Mouse (Mus musculus) E14TG2a.4 (cell line): ENCODE data around the gene Immp2l.
"Not testable (repeated sequence)": the region's sequence is repeated elsewhere in the genome, so short reads cannot be mapped to it uniquely, and the experiment has no call there.

Source experiments
- H3K27me3 ChIP-seq: 2 replicates; pipeline ENCODE4 v1.6.1; 2014; ENCODE audit warnings: low read length, control low read depth; ENCODE audit not compliant: insufficient read depth
- H3K36me3 ChIP-seq: 2 replicates; pipeline ENCODE4 v1.6.1; 2014; ENCODE audit warnings: low read length, control low read depth; ENCODE audit not compliant: insufficient read depth
- H3K4me1 ChIP-seq: replicated peaks from 2 replicates; pipeline ENCODE4 v1.6.1; 2014; ENCODE audit warnings: low read depth, low read length, control low read depth
- H3K4me3 ChIP-seq: replicated peaks from 2 replicates; pipeline ENCODE4 v1.5.1; 2014; ENCODE audit warnings: mild to moderate bottlenecking, low read length
- H3K9me3 ChIP-seq: 2 replicates; pipeline ENCODE4 v1.6.1; 2014; ENCODE audit warnings: low read length, control low read depth
- CTCF ChIP-seq: conservative IDR thresholded peaks from 2 replicates; pipeline ENCODE4 v1.5.1; 2014; ENCODE audit warnings: low read length
- NANOG ChIP-seq: IDR thresholded peaks from 2 replicates; pipeline ENCODE4 v1.6.1; 2014; ENCODE audit warnings: borderline replicate concordance, low read length, mixed read lengths
- POU5F1 ChIP-seq: IDR thresholded peaks from 2 replicates; pipeline ENCODE4 v1.6.1; 2014; ENCODE audit warnings: low read length, borderline replicate concordance

Immp2l gene

DNA sequence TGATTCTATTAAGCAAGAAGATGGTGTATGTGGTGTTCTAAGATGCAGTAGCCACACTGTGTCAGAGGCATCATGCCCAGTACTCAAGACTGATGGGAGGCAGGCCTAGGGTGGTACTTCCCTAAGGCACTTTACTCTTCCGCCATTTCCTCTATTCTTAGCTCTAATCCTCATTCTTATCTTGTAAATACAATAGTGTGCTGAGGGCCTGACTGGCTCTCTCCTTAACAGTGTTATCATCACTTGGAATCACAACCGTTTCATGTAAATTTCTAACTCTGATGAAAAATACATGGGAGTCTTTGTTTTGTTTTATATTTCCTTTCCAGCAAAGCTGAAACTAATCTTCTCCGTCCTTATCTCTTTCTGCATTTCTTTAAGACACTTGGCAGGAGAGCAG lies 750.1 kb downstream of the Immp2l start:
- H3K9me3 ChIP-seq: no peaks in the 10 kb centered on the region
- TF ChIP-seq NANOG: no peak
- TF ChIP-seq POU5F1: no peak
- TF ChIP-seq CTCF: no peak
- 0 out of 2 replicates have a peak, but pooled peaks cover 3% of the 10 kb centered on the region for H3K4me1 ChIP-seq
- no peaks in the 10 kb centered on the region for H3K27me3 ChIP-seq
- H3K4me3 ChIP-seq: no peak overlapping the region
- no peaks in the 10 kb centered on the region for H3K36me3 ChIP-seq

DNA sequence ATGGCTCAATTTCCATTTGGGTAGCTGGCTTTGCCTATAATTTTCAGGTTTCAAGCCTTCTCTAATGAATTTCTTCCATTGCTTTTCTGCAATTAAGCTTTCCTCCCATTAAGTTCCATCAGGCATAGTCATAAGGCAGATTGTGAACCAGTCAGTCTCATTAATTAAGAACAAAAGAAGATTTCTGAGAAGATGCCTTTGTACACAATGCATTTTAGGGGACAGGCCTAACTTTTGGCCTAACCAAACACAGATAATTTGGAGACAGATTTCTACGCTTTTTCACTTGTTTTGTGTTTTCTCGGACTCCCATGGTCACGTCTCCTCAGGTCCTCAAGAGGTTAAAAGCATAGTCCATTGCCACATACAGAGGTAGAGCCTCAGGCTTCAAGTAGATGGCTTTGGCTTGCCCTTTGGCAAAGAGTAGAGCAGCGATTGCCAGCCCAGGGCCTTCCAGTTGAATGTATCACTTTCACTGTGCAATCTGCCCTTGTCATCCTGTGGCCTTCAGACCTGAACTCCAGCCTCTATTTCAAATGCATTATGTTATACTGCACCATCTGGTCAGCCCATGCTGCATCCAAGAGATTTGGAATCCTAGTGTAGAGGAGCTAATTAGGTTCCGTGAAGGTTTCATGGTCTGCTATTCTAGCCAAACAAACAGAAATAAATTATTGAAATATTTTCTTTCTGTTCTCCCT lies 750.9 kb downstream of the Immp2l start:
- Histone ChIP-seq H3K36me3 (no peaks in the 10 kb centered on the region), H3K9me3 (no peaks in the 10 kb centered on the region), H3K27me3 (no peaks in the 10 kb centered on the region), H3K4me3 (no peak overlapping the region), H3K4me1 (0 out of 2 replicates have a peak, but pooled peaks cover 3% of the 10 kb centered on the region)
- TF ChIP-seq CTCF (no peak), NANOG (no peak), POU5F1 (no peak)

DNA sequence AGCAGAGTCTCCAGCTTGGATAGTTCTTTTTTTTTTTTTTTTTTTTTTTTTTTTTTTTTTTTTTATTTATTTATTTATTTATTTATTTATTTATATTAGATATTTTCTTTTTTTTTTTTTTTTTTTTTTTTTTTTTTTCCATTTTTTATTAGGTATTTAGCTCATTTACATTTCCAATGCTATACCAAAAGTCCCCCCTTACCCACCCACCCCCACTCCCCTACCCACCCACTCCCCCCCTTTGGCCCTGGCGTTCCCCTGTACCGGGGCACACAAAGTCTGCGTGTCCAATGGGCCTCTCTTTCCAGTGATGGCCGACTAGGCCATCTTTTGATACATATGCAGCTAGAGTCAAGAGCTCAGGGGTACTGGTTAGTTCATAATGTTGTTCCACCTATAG lies 753.9 kb downstream of the Immp2l start:
- not testable (repeated sequence) for H3K36me3 ChIP-seq, H3K9me3 ChIP-seq, H3K4me1 ChIP-seq, H3K27me3 ChIP-seq, H3K4me3 ChIP-seq

DNA sequence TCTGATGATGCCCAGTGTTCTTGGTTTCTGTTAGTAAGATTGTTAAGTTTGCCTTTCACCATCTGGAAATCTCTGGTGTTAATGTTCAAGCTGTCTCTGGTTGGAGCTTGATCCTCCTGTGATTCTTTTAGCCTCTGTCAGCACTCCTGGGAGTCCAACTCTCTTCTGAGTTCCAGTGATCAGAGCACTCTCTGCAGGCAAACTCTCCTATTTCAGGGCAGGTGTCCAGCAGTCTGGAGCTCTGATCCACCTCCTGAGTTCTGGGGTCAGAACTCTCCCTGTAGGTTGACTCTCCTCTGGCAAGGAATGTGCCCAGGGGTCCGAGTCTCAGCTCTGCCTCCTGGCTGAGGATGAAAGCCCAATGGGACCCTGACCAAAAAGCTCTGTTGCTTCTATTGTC lies 769.8 kb downstream of the Immp2l start:
- not testable (repeated sequence) for H3K9me3 ChIP-seq, H3K4me1 ChIP-seq, H3K27me3 ChIP-seq, H3K36me3 ChIP-seq, H3K4me3 ChIP-seq

DNA sequence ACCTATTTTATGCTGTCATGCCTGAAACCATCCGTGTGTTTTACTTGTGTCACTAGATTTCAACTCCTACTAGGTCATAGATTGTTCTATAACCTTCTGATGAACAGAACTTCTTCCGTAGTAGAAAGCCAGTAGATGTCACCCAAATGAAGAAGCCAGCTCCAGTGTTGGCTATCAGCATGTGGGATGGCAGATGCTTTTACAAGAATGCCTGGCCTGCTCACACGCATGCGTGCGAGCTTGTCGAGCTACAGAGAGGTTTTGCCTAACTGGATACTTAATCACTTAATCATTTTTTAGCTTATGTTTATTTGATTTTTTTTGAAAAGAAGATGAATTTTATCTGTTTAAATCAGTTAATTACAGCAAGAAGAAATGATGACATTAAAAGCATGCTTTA lies 805.6 kb downstream of the Immp2l start:
- Histone ChIP-seq H3K4me3 (no peak overlapping the region), H3K9me3 (no peaks in the 10 kb centered on the region), H3K4me1 (no peaks in the 10 kb centered on the region), H3K27me3 (no peaks in the 10 kb centered on the region), H3K36me3 (no peaks in the 10 kb centered on the region)
- TF ChIP-seq POU5F1 (no peak), CTCF (no peak), NANOG (no peak)

DNA sequence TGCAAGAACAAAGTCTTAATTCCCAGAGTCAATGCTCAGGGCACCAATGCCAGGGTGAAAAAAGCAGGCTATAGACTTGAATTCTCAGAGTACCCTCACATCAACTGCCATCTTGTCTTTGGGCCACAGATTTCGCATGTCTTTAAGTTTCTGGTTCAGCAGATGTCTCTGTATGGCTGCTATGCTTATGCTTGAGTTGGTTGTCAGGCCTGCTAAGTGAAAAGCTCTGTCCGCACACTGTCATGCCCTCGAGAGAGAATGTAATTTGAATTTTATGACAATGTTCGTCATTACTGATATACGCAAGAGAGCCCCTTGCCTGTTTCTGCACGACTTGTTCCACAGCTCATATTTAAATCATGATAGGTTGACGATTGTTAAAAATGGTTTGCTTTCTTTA lies 807.8 kb downstream of the Immp2l start:
- no peaks in the 10 kb centered on the region for H3K9me3 ChIP-seq

DNA sequence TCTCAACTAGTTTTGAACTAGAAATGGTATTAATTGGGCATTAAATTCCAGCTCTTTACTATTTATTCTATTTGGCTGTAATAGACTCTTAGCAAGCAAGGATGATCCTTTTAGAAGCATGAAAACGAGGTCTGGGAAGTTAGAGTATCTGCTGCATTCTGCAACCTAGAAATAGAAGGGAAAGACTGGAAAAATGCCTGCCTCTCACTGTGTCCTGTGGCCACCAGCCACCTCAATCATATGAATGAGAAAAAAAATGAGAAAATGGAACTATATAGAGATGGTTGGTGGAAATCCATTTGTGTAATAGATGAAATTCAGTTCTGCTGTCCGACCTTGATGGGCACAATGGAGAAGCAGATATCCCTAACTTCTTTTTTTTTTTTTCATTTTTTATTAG lies 810.8 kb downstream of the Immp2l start:
- Histone ChIP-seq H3K4me3 (no peak overlapping the region), H3K36me3 (no peaks in the 10 kb centered on the region), H3K27me3 (no peaks in the 10 kb centered on the region), H3K4me1 (no peaks in the 10 kb centered on the region), H3K9me3 (no peaks in the 10 kb centered on the region)
- TF ChIP-seq NANOG: no peak
- TF ChIP-seq CTCF: no peak
- no peak for TF ChIP-seq POU5F1

More for the DNA sequence above, 807.8 kb downstream of the Immp2l start:
- Histone ChIP-seq H3K27me3 (no peaks in the 10 kb centered on the region), H3K36me3 (no peaks in the 10 kb centered on the region), H3K4me1 (no peaks in the 10 kb centered on the region), H3K4me3 (no peak overlapping the region)
- TF ChIP-seq POU5F1: no peak
- TF ChIP-seq CTCF: no peak
- no peak for TF ChIP-seq NANOG

DNA sequence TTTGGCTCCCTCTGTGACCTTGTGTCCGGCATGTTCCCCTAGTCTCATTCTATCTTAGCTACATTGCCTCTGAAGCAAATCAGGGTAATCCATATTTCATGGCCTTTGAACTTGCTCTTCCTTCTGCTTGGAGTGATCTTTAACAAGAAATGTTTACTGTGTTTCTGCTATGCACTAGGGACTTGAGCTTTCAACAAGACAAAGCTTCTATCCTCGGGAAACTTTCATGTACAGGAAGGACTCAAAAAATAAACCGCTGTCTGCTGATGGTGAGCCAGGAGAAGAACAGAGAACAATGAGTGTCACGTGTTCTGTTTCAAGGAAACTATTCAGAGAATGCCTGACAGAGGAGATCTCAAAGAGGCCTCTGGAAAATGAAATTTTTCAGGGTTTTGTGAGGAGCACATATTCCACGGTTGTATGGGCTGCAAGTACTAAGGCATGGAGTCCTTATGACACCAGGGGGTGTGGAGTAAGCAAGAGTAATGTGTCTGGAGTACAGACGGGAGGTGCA lies 814.5 kb downstream of the Immp2l start:
- H3K9me3 ChIP-seq: no peaks in the 10 kb centered on the region
- no peaks in the 10 kb centered on the region for H3K4me1 ChIP-seq
- no peaks in the 10 kb centered on the region for H3K27me3 ChIP-seq
- no peak for TF ChIP-seq NANOG
- TF ChIP-seq CTCF: no peak
- TF ChIP-seq POU5F1: no peak
- H3K4me3 ChIP-seq: no peak overlapping the region
- no peaks in the 10 kb centered on the region for H3K36me3 ChIP-seq

DNA sequence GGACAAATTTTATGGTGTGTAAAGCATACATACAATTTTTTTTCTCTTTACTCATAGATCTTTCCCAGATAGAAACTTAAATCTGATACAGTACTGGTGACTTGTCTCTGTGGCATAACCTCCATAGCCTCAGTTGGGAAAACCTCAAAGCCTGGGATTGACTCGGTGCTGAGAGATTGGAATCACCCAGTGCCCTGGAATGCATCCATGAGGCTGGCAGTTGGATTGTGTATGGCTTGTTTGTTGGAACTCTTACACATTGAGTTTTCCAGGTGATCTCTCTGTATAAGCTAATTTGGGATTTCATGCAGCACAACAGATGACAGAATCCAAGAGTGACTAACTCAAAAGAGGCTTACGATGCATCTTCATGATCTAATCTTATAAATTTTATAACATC lies 815.4 kb downstream of the Immp2l start:
- Histone ChIP-seq H3K36me3 (no peaks in the 10 kb centered on the region), H3K4me3 (no peak overlapping the region), H3K4me1 (no peaks in the 10 kb centered on the region), H3K27me3 (no peaks in the 10 kb centered on the region), H3K9me3 (no peaks in the 10 kb centered on the region)
- TF ChIP-seq CTCF (no peak), NANOG (no peak), POU5F1 (no peak)
